Mouse (Mus musculus) monocyte, adult 2 months (primary cell): ENCODE data around the gene 1500015O10Rik.

Experiments
- DNase-seq, 2 experiments: peaks; one replicate each; pipeline ENCODE4 v3.0.0; 2022; ENCODE audit warnings: low spot score in 2 of 2, low read depth in 1 of 2

The 1500015O10Rik gene

GRCm38 (mm10) chr1:43730491-43730924 lies at the start of gene 1500015O10Rik:
Gene 1500015O10Rik, plus strand, starts transcription at chr1:43730602.
- no peak for DNase-seq

- DNase-seq, result no peak
Observed at GRCm38 (mm10) chr1:43689983-43690382, 40.4 kb upstream of the 1500015O10Rik start.

GRCm38 (mm10) chr1:43690507-43690906 lies 39.9 kb upstream of the 1500015O10Rik start:
- DNase-seq, result no peak

- DNase-seq, result no peak
Observed at GRCm38 (mm10) chr1:43694076-43694475, 36.3 kb upstream of the 1500015O10Rik start.

- DNase-seq, result no peak
Observed at GRCm38 (mm10) chr1:43694851-43695545, 35.4 kb upstream of the 1500015O10Rik start.

- no peak for DNase-seq
Observed at GRCm38 (mm10) chr1:43698577-43699000, 31.8 kb upstream of the 1500015O10Rik start.

- no peak for DNase-seq
Observed at GRCm38 (mm10) chr1:43714841-43715240, 15.6 kb upstream of the 1500015O10Rik start.

- DNase-seq, result no peak
Observed at GRCm38 (mm10) chr1:43717967-43718366, 12.4 kb upstream of the 1500015O10Rik start.

- no peak for DNase-seq
Observed at GRCm38 (mm10) chr1:43718793-43719192, 11.6 kb upstream of the 1500015O10Rik start.

- DNase-seq, result no peak
Observed at GRCm38 (mm10) chr1:43722459-43722858, 7.9 kb upstream of the 1500015O10Rik start.

GRCm38 (mm10) chr1:43732100-43732499 lies 1.7 kb downstream of the 1500015O10Rik start:
- DNase-seq, result no peak

GRCm38 (mm10) chr1:43732657-43733056 lies 2.3 kb downstream of the 1500015O10Rik start:
- DNase-seq, result no peak

- no peak for DNase-seq
Observed at GRCm38 (mm10) chr1:43737812-43738518, 7.6 kb downstream of the 1500015O10Rik start.

- no peak for DNase-seq
Observed at GRCm38 (mm10) chr1:43738519-43738894, 8.1 kb downstream of the 1500015O10Rik start.

- no peak for DNase-seq
Observed at GRCm38 (mm10) chr1:43754448-43755312, 24.3 kb downstream of the 1500015O10Rik start.

- DNase-seq, result no peak
Observed at GRCm38 (mm10) chr1:43760085-43760484, 29.7 kb downstream of the 1500015O10Rik start.

GRCm38 (mm10) chr1:43764481-43764880 lies 34.1 kb downstream of the 1500015O10Rik start:
- no peak for DNase-seq

GRCm38 (mm10) chr1:43766328-43766727 lies 35.9 kb downstream of the 1500015O10Rik start:
- no peak for DNase-seq

GRCm38 (mm10) chr1:43768385-43768990 lies 38.1 kb downstream of the 1500015O10Rik start:
- DNase-seq, result no peak

- no peak for DNase-seq
Observed at GRCm38 (mm10) chr1:43769348-43769747, 38.9 kb downstream of the 1500015O10Rik start.

- DNase-seq, result no peak
Observed at GRCm38 (mm10) chr1:43770032-43770431, 39.6 kb downstream of the 1500015O10Rik start.
